Mouse (Mus musculus) ES-CJ7 (cell line): ENCODE results near the gene Rlbp1.

Source experiments
- DNase-seq: peaks from one replicate; pipeline ENCODE4 v3.0.0; 2011; ENCODE audit warnings: low read depth, low spot score

Gene Rlbp1

GRCm38 (mm10) chr7:79376516-79377275 is 10.2 kb downstream of the Rlbp1 start:
- no peak for DNase-seq

- DNase-seq, result peak; percentile 85
Observed at GRCm38 (mm10) chr7:79375594-79375993, 11.3 kb downstream of the Rlbp1 start.

- DNase-seq, result no peak
Observed at GRCm38 (mm10) chr7:79374017-79374416, 12.8 kb downstream of the Rlbp1 start.

GRCm38 (mm10) chr7:79371321-79371879 is 15.4 kb downstream of the Rlbp1 start:
- peak; percentile 86 for DNase-seq

- DNase-seq, result peak; percentile 51
Observed at GRCm38 (mm10) chr7:79369416-79369815, 17.4 kb downstream of the Rlbp1 start.

GRCm38 (mm10) chr7:79368664-79369063 is 18.2 kb downstream of the Rlbp1 start:
- DNase-seq, result no peak

GRCm38 (mm10) chr7:79363370-79364043 is 23.3 kb downstream of the Rlbp1 start:
- DNase-seq, result no peak

- no peak for DNase-seq
Observed at GRCm38 (mm10) chr7:79362830-79363229, 24.0 kb downstream of the Rlbp1 start.

- DNase-seq, result no peak
Observed at GRCm38 (mm10) chr7:79362208-79362607, 24.6 kb downstream of the Rlbp1 start.

GRCm38 (mm10) chr7:79360056-79360455 is 26.8 kb downstream of the Rlbp1 start:
- DNase-seq, result peak; percentile 39

- DNase-seq, result no peak
Observed at GRCm38 (mm10) chr7:79359183-79359435, 27.7 kb downstream of the Rlbp1 start.

GRCm38 (mm10) chr7:79358350-79359182 is 28.3 kb downstream of the Rlbp1 start:
- no peak for DNase-seq

- peak; percentile 82 for DNase-seq
Observed at GRCm38 (mm10) chr7:79349738-79350386, 37.0 kb downstream of the Rlbp1 start.

- no peak for DNase-seq
Observed at GRCm38 (mm10) chr7:79348816-79349215, 38.0 kb downstream of the Rlbp1 start.

- DNase-seq, result no peak
Observed at GRCm38 (mm10) chr7:79347108-79347813, 39.6 kb downstream of the Rlbp1 start.

- peak; percentile 31 for DNase-seq
Observed at GRCm38 (mm10) chr7:79346555-79347075, 40.2 kb downstream of the Rlbp1 start.

GRCm38 (mm10) chr7:79345902-79346301 is 40.9 kb downstream of the Rlbp1 start:
- peak; percentile 71 for DNase-seq

- DNase-seq, result no peak
Observed at GRCm38 (mm10) chr7:79336362-79336910, 50.4 kb downstream of the Rlbp1 start.

- no peak for DNase-seq
Observed at GRCm38 (mm10) chr7:79333419-79333818, 53.4 kb downstream of the Rlbp1 start.

- DNase-seq, result no peak
Observed at GRCm38 (mm10) chr7:79331197-79331596, 55.7 kb downstream of the Rlbp1 start.
